Mouse (Mus musculus) B cell, adult (primary cell): ENCODE measurements around the gene Adamts5. TPM values are rescaled to one million over a fixed set of nuclear protein-coding genes. Genes with fewer than 3 reads are reported as not detected.

Experiments used
- total RNA-seq: library from RNA; stranded (reverse); gene quantifications from 4 replicates; pipeline ENCODE4 v1.2.4, GENCODE M21; 2023; ENCODE audit not compliant: inconsistent age

The Adamts5 gene
- total RNA-seq: 0.03 TPM in 1 of 4 replicates, not detected in the others

DNA sequence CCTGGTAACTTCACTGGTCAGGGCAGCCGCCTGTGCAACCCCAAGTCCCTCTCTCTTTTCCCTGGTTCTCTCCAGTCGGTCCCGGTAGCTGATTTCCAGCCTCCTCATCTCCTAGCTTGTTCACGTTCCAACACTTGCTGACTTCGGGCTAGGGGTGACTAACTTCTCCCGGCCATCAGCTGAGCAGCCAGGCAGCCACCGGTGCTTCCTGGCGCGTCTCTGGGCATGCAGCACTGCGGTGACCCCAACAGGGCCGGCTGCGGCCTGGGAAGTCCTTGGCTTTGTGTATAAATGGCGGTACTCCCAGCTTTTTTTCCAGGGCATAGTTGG is at the start of gene Adamts5:
Gene Adamts5, minus strand, starts transcription at position 248 of the 330 bp plus-strand sequence.

Other genes with a start within 250 kb of the Adamts5 start
- gene Adamts1, start 98.7 kb downstream of the Adamts5 start, total RNA-seq: not detected in 4 replicates